Mouse (Mus musculus): ENCODE measurements around the gene Rapgef1.

GRCm38 (mm10) chr2:29674545-29674944 is 55.0 kb downstream of the Rapgef1 start:
- no peak for TF ChIP-seq ZC3H11A (IDR thresholded peaks at IDR 0.05; ENCODE audit: borderline replicate concordance, low read depth, low read length)
- no peak for TF ChIP-seq CHD2 (IDR thresholded peaks at IDR 0.05; ENCODE audit: low read depth, low read length)

Measured in ES-E14 (cell line).